Mouse (Mus musculus): ENCODE measurements around the gene Cacna2d3. TPM values are rescaled to one million over a fixed set of nuclear protein-coding genes. Genes with fewer than 3 reads are reported as not detected.

The Cacna2d3 gene
- under 1 TPM; 0.73 to 0.85 TPM for total RNA-seq (2021)
- long read RNA-seq, experiment 1, partial matches to known transcripts: 0 of 7 reads
- long read RNA-seq, experiment 1, other reads (novel, unspliced or antisense): 7 of 7 reads
- long read RNA-seq, experiment 2, partial matches to known transcripts: 1 of 10 reads
- long read RNA-seq, experiment 2, other reads (novel, unspliced or antisense): 9 of 10 reads

DNA sequence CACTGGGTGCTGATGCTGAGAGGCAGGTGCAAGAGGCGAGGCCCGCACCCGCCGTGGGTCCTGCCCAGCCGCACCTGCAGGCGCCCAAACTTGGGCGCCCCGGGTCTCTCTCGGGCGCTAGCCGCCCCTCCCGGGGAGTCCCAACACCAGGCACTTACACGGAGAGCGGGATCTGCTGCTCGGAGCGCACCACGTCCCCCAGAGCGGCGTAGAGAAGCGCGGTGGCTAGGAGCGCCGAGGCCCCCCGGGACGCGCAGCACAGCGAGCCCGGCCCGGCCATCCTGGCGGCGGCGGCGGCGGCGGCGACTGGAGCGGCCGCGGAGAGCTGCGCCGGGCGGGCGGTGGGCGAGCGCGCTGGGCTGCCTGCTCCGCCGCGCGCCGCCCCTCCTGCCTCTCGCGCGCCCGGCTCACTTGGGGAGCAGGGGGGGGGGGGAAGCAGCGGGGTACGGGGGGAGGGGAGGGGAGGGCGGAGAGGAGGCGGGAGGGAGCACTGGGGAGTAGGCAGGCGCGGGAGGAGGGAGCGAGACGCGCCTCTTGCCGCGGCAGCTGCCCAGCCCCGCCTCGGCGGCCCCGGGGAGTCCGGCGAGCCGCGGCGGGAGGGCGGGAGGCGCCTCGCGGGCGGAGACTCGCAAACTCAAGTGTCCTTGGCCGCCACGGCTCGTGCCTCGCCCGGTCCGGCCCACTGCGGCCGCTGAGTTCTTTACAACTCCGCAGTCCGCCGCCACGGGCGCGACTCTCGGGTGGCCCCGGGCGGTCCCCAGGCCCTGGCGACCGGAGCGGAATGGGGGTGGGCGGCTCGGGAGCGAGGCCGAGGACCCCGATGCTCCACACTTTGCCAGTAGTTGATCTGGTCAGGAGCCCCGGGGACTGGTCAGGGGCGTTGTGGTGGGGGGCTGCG is at the start of gene Cacna2d3:
Cacna2d3 (minus strand) TSS at position 377 of the 898 bp plus-strand sequence.
- peak; percentile 18 for DNase-seq (ENCODE audit: low spot score)

DNA sequence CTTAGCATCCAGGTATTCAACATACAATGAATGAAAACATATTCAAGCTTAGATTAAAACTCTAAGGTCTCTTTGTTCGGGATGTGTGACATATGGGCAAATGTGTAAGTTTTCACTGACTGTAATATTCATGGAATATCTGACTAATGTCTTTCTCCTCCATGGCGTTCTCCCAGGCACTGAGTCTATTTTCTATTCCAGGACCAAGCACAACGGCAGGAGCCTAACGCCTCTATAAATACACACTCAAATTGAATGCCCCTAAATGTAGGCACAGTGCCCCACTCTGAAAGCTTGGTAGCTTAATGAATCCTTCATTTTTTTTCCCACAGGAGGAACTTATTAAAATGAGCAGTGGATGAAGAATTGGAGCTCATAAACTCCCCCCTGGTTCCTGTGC is 47.8 kb upstream of the Cacna2d3 start:
- no peak for DNase-seq (ENCODE audit: low spot score)

DNA sequence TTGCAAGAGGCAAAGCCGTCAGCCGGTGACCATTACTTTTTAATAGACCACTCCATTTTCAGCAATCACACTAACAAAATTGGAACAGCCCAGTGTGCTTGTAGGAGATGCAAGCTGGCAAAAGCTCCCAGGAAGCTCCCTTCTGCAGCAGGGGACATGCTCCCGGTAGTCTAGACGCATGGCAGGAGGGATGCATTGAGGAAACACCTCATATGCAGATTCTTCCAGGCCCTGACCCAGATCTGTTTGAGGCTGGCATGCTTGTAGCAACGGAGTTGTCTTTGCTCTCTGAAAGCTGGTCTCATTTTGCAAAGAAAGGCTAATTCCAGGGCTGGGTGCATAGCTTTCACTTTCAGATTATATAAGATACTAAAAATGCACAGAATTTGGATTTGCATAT is 31.2 kb upstream of the Cacna2d3 start:
- DNase-seq (ENCODE audit: low spot score): no peak

DNA sequence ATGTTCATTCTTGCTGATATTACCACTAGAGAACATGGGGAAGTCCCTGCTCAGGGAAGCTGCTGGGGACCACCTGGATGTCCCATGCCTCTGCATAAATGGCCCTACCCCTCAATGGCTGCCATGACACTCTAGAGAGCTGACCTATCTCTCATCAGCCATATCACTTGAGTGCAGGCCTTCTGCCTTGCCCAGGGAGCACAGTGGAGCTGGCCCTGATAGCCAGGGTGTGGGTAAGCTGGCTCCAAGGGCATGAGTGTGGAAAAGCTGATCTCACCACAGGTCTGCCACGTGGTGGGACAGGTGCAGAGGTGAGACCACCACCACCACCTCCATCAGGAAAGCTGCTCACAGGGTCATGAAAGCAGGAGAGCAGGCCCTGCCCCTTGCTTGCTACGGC is 17.1 kb upstream of the Cacna2d3 start:
- DNase-seq (ENCODE audit: low spot score): no peak

DNA sequence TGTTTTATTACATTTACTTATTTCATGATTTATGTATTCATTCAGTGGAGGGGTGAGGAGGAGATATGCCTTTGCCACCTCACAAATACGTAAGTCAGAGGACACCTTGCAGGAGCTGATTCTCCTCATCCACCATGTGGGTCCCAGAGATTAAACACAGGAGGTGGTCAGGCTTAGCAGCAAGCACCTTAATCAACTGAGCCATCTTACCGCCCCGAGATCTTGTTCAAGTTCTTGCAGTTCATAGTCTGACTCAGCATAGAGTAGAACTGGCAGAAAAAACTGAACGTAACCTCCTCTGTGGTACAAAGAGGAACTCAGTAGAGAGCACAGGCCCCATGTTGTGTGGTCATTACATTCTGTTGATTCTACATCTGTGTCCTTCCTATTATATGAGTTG is 8.6 kb upstream of the Cacna2d3 start:
- no peak for DNase-seq (ENCODE audit: low spot score)

DNA sequence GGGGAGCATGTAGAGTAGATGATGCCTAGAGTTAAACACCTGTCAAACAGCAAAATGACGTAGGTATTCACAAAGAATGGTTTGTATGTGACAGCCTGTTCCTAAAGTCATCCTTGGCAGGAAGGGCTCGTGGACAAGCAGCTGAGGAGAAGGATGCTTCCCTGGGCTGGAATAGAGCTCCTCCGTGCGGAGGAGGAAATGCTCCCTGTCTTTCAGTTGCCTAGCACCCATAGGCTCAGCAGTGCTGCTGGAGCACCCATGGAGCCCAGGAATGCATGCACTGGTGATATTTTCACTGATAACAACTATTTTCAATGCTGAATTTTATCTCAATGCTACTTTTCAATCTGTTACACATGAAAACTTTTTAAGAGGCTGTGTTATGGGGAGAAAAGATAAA is 7.3 kb upstream of the Cacna2d3 start:
- DNase-seq (ENCODE audit: low spot score): no peak

DNA sequence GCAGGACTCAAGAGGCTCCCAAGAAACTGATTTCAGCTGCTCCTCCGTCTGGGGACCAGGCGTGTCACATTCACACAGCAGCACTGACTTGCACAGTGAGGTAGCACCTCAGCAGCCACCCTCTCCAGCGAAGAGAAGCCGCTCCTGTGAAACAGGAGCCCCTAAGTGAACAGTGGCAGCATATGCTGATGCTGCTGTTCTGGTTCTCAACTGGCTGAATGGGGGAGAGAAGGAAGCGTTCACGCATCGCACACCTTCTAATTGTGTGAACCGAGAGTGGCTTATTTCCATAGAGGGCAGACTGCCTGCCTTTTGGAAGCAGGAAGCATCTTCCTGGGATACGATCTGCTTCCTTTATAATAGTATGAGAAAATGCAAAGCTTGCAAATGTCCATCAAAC is 5.9 kb upstream of the Cacna2d3 start:
- no peak for DNase-seq (ENCODE audit: low spot score)

DNA sequence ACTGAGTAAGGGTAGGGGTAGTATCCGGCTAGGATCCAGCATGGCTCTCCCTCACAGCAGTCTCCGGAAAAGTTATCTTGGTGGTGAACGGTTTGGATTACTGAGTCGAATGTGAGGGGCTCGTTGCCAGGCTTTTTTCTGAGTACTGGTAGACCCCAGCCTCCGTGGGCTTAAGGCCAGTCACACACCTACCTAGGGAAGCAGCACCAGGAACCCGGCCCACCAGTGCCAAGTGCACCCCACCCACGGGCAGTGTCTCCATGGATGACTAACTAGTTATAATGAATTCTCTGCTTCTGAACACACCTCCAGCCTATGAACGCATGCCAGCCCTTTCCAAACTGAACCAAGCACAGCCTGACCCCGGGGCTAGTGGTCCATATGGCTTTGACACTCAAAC is 1.6 kb upstream of the Cacna2d3 start:
- DNase-seq (ENCODE audit: low spot score): no peak

DNA sequence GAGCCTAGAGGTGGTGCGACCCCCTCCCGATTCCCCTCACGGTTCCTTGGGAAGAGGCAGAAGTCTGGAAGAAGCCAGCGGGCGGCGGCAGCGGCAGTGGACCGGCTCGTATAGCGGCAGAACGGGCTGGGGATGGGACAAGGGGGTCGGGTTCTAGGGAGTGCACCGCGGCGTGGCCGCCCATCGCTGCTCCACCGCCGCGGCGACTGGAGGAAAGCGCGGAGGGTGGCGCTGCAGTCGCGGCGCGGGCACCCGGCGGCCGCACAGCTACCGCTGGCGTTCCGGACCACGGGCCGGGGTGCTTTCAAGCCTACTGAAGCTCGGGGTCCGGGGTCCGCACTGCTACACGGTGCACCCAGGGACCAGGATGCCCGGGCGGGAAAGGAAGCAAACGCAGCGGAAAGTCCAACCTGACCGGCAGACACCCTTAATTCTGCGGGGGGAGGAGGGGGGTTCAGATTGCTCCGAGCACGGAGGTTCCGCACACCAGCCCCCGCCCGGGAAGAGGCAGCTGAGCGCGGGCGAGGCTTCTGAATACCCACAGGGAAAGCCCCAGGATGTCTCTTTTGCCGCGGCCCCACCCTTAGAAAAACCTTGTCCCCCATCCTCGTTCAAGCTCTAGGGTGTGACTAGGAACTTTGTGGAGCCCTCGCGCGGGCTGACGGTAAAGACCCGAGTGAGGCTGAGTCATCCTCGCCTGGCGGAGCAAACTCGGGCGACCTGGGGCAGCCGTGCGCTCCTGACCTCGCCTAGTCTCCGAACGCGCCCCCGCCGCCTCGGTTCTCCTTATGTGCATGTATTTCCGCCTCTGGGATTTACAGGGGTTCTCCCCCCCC is 940 bp upstream of the Cacna2d3 start:
- DNase-seq (ENCODE audit: low spot score): no peak

DNA sequence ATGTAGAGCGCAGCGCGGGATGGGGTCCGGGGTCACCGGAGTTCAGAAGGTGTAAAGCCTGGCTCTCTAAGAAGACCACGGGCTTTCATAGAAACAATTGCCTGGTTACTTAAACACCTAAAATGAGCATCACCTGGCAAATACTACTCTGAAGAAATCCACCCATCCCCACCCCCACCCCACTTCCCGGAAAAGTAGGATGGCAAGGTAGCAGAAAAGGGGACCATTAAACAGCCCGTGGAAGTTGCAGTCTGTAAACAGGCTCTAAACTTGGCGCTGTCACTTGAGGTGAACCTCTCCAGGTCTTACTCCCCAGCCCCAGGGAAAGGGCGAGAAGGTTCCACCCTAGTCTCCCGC is 555 bp downstream of the Cacna2d3 start:
- no peak for DNase-seq (ENCODE audit: low spot score)

DNA sequence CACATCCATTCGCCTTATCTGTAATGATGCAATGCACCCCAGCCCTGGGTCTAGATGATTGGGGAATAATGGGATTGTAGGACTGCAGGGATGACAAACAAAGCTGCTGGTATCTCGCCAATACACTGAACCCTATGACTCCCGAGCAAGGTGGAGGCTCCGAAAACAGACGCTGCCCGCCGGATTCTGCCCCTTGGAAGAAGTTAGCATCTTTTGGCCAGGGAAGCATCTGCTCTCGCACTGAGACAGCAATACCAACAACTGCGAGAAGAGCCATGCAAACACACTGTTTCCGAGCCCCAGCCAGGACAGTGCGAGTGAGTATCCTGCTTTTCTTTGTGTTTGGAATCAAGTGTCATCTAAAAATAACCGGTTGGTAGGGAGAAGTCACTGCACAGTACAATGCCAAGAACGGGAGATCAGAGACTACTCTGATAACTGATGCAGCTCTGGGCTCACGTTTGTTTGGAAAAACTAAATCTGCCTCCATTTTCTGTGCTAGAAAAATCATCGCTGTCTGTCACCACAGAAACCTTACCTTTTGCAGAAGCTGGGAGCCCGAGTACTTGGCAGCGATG is 1.2 kb downstream of the Cacna2d3 start:
- no peak for DNase-seq (ENCODE audit: low spot score)

DNA sequence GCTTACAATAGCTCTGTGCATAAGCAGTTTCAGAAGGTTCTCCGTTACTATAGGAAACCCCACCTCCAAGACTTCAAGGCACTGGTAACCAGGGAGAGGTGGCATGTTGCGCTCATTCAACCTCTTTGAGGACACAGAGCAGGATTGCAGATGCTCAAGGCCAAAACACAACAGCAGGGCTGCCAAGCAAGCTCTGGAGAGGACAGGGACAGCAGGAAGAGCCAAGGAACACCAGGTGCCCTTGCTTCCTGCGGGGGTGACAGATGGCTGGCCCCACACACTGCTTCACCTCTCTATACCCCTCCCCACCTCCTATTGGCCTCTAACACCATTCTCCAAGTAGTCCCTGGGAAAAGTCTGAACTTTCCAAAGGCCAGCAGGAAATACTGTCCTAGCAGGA is 9.0 kb downstream of the Cacna2d3 start:
- no peak for DNase-seq (ENCODE audit: low spot score)

DNA sequence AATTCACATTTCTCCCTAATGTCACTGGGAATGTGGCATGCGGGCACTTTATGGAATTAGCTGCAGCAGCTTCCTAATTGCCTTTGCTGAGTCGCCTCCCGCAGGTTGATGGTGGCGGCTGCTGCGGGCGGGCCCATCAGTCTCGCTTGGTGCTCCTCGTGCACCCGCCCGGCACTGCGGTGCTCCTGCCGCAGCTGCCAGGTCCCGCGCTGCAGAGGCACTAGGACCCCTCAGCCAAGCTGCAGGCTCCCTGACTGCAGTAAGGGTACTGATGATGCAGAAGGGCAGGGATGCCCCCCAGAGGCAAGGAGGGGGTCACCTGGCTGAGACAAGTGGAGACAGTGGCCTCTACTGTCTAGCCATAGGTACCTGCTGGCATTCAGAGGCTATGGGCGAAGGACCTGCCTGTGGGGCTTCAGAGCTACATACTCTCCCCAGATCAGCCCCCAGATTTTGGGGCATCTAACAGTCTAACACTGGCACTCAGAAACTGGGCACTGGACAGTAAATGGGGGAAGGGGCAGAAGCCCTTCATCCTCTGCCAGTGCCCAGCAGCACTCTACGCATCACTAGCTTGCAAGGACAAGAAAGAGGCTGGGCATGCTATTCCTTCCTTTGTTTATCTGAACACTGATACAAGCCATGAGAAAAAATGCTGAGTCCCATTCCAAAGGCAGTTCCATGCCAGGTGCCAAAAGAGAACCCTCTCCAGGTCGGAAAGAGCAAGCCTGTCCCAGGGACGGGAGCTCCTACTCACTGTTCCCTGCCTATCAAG is 13.9 kb downstream of the Cacna2d3 start:
- no peak for DNase-seq (ENCODE audit: low spot score)

DNA sequence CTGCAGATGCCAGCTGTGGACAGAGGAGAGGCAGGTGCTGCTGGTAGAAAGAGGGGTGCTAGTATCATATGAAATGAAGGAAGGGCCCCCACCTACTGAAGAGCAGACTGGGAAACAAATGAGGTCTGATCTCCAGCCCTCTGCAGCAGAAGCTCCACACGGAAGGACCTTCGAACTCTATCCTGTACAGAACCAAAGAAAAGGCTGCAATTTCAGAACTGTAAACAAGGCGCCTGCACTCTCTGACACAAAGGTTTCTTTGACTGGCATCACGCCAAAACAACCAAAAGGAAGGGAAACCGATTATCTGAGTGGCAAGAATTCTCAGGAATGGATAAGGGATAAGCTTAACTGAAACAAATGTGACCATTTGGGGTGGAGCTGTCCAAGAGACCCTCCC is 18.9 kb downstream of the Cacna2d3 start:
- no peak for DNase-seq (ENCODE audit: low spot score)

DNA sequence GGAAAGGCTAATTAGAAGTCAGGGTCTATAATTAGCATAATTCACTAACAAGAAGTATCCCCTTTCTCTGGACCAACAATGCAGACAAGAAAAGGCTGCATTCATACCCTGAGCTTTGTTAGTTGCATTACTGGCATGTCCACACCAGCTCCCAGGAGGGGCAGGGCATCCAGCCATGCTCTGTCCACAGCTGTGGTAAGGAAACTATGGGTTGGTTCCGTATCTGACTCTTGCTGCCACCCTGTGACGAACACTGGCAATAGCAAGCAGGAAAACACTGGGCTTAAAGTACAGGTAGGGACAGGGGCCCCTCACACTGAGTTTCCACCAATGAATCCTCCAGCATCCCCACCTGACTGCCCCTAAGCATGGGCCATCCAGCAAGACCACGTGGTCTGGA is 25.5 kb downstream of the Cacna2d3 start:
- DNase-seq (ENCODE audit: low spot score): no peak

DNA sequence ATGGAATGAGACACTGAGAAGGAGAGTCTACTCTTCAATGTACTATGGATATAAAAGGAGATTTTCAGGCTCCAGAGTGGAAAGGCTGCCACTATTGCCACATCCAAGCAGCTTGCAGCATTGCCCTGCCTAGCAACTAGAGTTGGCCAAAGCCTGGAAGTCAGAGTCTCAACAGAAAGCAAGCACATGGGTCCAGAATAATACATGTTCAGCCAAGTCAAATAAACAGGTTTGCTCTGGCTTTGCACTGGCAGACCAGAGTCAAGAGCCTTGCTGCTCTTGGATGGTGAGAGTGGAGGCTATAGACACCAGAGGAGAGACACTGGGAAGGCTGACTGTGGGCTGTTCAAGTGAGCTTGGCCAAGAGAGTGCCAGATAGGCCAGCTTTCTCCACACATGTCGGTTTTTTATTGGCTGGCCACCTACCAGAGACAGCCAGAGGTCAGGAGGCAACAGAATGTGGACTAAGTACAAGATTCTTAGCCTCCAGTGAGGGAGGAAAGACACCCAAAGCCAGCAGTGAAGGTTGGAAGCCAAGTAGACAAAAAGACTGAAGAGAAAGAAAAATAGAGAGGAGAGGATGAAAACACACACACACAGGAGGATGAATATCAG is 49.1 kb downstream of the Cacna2d3 start:
- no peak for DNase-seq (ENCODE audit: low spot score)

DNA sequence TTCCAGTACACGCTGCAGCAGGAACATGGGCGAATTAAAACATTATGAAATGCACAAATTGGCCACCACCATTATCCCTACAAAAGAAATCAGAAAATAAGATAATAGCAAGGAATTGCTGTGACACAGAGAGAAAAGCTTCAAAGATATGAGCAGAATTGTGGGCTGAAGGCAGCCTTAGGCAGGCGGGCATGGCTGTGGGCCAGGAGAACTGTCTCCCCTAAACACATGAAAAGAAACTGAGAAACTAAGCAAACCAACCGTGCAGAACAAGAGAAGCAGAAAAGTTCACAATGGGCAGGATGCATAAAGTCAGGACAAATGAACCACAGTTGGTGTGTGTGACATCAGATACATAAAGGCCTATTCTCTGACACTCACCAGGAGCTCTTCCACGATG is 51.8 kb downstream of the Cacna2d3 start:
- no peak for DNase-seq (ENCODE audit: low spot score)

DNA sequence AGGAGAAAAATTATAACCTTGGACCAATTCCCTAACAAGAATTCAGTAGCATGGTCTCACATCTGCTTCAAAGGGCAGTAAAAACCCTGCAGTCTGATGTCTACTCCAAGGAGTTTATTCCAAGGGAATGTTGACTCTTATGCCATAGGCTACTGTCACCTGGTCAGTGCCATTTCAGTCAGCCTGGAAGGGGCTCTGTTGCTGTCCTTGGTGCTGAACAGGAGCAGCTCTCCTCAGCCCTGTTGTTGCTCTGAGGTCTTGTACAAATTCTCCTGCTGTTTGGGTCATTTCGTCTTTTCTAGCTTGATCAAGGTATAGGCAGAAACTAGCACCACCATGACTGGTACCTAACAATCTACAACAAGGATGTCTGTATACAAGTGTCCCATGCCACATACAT is 64.7 kb downstream of the Cacna2d3 start:
- no peak for DNase-seq (ENCODE audit: low spot score)

DNA sequence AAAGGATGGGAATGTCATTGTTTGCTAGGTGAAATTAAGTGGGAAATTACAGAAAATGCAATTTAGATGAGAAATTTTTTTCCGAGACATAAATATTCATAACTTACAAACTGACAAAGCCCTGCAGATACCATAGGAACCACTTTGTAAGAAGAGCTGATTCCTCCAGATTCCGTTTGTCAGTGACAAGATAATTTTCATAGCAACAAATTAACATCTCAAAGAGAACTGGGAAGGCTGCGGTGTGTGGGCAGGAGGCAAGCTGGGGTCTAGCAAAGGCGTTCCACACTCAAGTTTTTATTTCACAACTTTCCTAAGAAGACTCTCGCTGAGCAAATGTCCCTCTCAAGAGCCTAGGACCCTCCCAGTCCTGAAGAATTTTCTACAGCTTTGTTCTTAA is 71.1 kb downstream of the Cacna2d3 start:
- no peak for DNase-seq (ENCODE audit: low spot score)

DNA sequence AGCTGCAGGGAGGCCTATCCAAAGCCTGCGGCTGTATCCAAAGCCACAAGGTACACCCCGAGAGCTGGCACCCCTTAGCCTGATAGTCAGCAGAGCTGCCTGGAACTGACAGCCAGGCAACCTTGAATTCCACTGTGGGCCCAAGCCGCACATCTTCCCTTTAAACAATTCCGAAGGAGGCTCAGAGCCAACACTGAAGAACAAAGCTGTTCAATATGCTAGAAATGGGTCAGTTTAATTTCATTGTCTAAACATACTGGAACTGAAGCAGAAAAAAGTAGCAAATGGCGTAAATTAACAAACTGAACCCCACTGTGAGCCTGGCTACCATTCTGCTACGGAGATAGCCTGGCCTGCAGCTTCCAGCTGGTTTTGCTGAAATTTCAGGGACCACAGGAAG is 72.9 kb downstream of the Cacna2d3 start:
- DNase-seq (ENCODE audit: low spot score): no peak

DNA sequence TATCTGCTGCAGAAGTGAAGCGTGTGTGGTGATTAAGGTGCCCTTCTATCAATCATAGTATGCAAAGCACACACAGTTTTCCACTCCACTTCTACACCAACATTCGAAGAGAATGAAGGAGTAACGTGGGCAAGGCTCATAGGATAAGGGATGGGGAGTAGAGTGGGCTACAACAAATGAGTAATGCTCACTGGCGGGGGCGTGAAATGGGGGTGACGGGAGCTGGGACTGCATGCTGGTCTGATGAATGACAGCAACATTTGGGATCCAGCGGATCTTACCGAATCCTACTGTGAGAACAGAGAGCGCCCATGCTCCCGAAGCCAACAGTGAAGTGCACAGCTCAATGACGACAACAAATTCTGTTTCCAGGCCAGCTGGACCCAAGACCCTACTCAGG is 76.2 kb downstream of the Cacna2d3 start:
- no peak for DNase-seq (ENCODE audit: low spot score)
